Mouse (Mus musculus): ENCODE results near the gene Klf5. TPM values are rescaled to one million over a fixed set of nuclear protein-coding genes. Genes with fewer than 3 reads are reported as not detected.

Gene Klf5
- total RNA-seq, 2 experiments from 2014 or later: 6.2 to 6.6 TPM

GRCm38 (mm10) chr14:99364007-99364784, 65.7 kb downstream of the Klf5 start:
- DNase-seq (ENCODE audit: extremely low spot score in 1 of 2, low spot score in 1 of 2): no peak

Other genes with a start within 250 kb of the Klf5 start
- 10 to 100 TPM; 14.2 to 16.8 TPM for gene Pibf1, start 199.3 kb upstream of the Klf5 start, total RNA-seq (2021)
- gene Dis3, start 198.9 kb upstream of the Klf5 start, total RNA-seq (2021): 10 to 100 TPM; 15.9 to 17.7 TPM